Mouse (Mus musculus): ENCODE measurements around the gene Olfr945.

Gene Olfr945

GRCm38 (mm10) chr9:39276718-39277117, at the start of gene Olfr945:
Gene Olfr945 (minus strand): TSS chr9:39276818.
- DNase-seq (ENCODE audit: low read depth, low spot score), result no peak

GRCm38 (mm10) chr9:39325945-39326344, 49.3 kb upstream of the Olfr945 start, which contains the start of gene Olfr948:
Gene Olfr948 (minus strand): TSS chr9:39326045.
- no peak for DNase-seq (ENCODE audit: low read depth, low spot score)

GRCm38 (mm10) chr9:39287136-39287535, 10.5 kb upstream of the Olfr945 start:
- DNase-seq (ENCODE audit: low read depth, low spot score), result no peak

GRCm38 (mm10) chr9:39249894-39250293, 26.7 kb downstream of the Olfr945 start, which contains the start of gene Olfr1537:
Gene Olfr1537 (minus strand): TSS chr9:39249994.
- no peak for DNase-seq (ENCODE audit: low read depth, low spot score)
